Mouse (Mus musculus) liver, embryonic 15.5 days (tissue): ENCODE data around the gene Otulin. TPM values are rescaled to one million over a fixed set of nuclear protein-coding genes. Genes with fewer than 3 reads are reported as not detected.

Experiments
- ATAC-seq: fragments of 200-750 bp; cut with Nextera tagmentation; 2 replicates; pipeline ENCODE4 v1.8.0; 2017; ENCODE audit warnings: moderate number of reproducible peaks, mild to moderate bottlenecking, moderate library complexity; ENCODE audit not compliant: insufficient read depth
- H3K27ac ChIP-seq: fragments of 300-500 bp; sonication (generic); replicated peaks from 2 replicates; pipeline ENCODE4 v1.5.1; 2015; ENCODE audit warnings: mild to moderate bottlenecking, inconsistent platforms
- H3K27me3 ChIP-seq: fragments of 300-500 bp; sonication (generic); 2 replicates; pipeline ENCODE4 v1.6.1; 2015; ENCODE audit warnings: mild to moderate bottlenecking, inconsistent platforms
- H3K36me3 ChIP-seq: fragments of 300-500 bp; sonication (generic); replicated peaks from 2 replicates; pipeline ENCODE4 v1.6.1; 2015; ENCODE audit warnings: moderate library complexity, mild to moderate bottlenecking, inconsistent platforms
- H3K4me1 ChIP-seq: fragments of 300-500 bp; sonication (generic); replicated peaks from 2 replicates; pipeline ENCODE4 v1.6.1; 2015; ENCODE audit warnings: inconsistent platforms
- H3K4me2 ChIP-seq: fragments of 300-500 bp; sonication (generic); 2 replicates; pipeline ENCODE4 v1.6.1; 2015; ENCODE audit warnings: moderate library complexity, mild to moderate bottlenecking, inconsistent platforms
- H3K4me3 ChIP-seq: fragments of 300-500 bp; sonication (generic); replicated peaks from 2 replicates; pipeline ENCODE4 v1.5.1; 2015; ENCODE audit warnings: mild to moderate bottlenecking, inconsistent platforms
- H3K9ac ChIP-seq: fragments of 300-500 bp; sonication (generic); 2 replicates; pipeline ENCODE4 v1.6.1; 2015; ENCODE audit warnings: moderate library complexity, mild to moderate bottlenecking, inconsistent platforms
- H3K9me3 ChIP-seq: fragments of 300-500 bp; sonication (generic); replicated peaks from 2 replicates; pipeline ENCODE4 v1.6.1; 2016; ENCODE audit warnings: inconsistent platforms
- WGBS: fragments of 180-500 bp; shearing (Covaris S2); methylation state at CpG from one replicate; pipeline ENCODE4 v1.1.7; 2015; ENCODE audit warnings: mixed read lengths; ENCODE audit not compliant: insufficient replicate concordance; 5-methylcytosine and 5-hydroxymethylcytosine counted together
- polyA plus RNA-seq: library from polyadenylated mRNA; unstranded; fragments of >200 nt; fragmentation: Nextera tagmentation; extraction: Ambion mirVana; gene quantifications from 2 replicates; pipeline ENCODE4 v1.2.1, GENCODE M21; 2015

Gene Otulin
- polyA plus RNA-seq, 1 experiment from 2014 or later: 17.3 TPM

- ATAC-seq: no peak
- no peaks in the 10 kb centered on the region; the same call in 1 of the 2 replicates for H3K36me3 ChIP-seq
- H3K4me3 ChIP-seq: no peak overlapping the region
- 84% methylated on average over 10 of the region's 10 CpGs for WGBS
- H3K27ac ChIP-seq: no peak overlapping the region
- H3K4me2 ChIP-seq: no peak overlapping the region
- no peaks in the 10 kb centered on the region for H3K27me3 ChIP-seq
- H3K9me3 ChIP-seq: no peaks in the 10 kb centered on the region
- no peak overlapping the region for H3K9ac ChIP-seq
- no peaks in the 10 kb centered on the region; the same call in 1 of the 2 replicates for H3K4me1 ChIP-seq
These were observed 27.4 kb upstream of the Otulin start for GRCm38 (mm10) chr15:27657866-27658265.

- 66% methylated on average over 9 of the region's 9 CpGs for WGBS
- no peak overlapping the region for H3K4me3 ChIP-seq
- H3K9me3 ChIP-seq: no peaks in the 10 kb centered on the region
- H3K9ac ChIP-seq: no peak overlapping the region
- no peak overlapping the region for H3K4me2 ChIP-seq
- H3K36me3 ChIP-seq: no peaks in the 10 kb centered on the region; the same call in 1 of the 2 replicates
- H3K27me3 ChIP-seq: no peaks in the 10 kb centered on the region
- ATAC-seq: no peak
- no peak overlapping the region for H3K27ac ChIP-seq
- H3K4me1 ChIP-seq: no peaks in the 10 kb centered on the region; the same call in 1 of the 2 replicates
These were observed 26.1 kb upstream of the Otulin start for GRCm38 (mm10) chr15:27656626-27657025.

- H3K27ac ChIP-seq: no peak overlapping the region
- H3K4me1 ChIP-seq: no peaks in the 10 kb centered on the region; the same call in 1 of the 2 replicates
- no peaks in the 10 kb centered on the region for H3K27me3 ChIP-seq
- H3K4me3 ChIP-seq: no peak overlapping the region
- no peaks in the 10 kb centered on the region; the same call in 1 of the 2 replicates for H3K36me3 ChIP-seq
- H3K4me2 ChIP-seq: no peak overlapping the region
- H3K9ac ChIP-seq: no peak overlapping the region
- H3K9me3 ChIP-seq: no peaks in the 10 kb centered on the region
- no peak for ATAC-seq
- 33% methylated on average over 5 of the region's 5 CpGs for WGBS
These were observed 24.5 kb upstream of the Otulin start for GRCm38 (mm10) chr15:27655015-27655414.

- Histone ChIP-seq H3K36me3 (no peaks in the 10 kb centered on the region), H3K9ac (no peak overlapping the region), H3K4me1 (no peaks in the 10 kb centered on the region), H3K27me3 (no peaks in the 10 kb centered on the region), H3K4me3 (no peak overlapping the region), H3K9me3 (no peaks in the 10 kb centered on the region), H3K27ac (no peak overlapping the region), H3K4me2 (no peak overlapping the region)
- ATAC-seq: no peak
- WGBS: 35% methylated on average over 3 of the region's 3 CpGs
These were observed 17.2 kb upstream of the Otulin start for GRCm38 (mm10) chr15:27647686-27648085.

GRCm38 (mm10) chr15:27646665-27647064 lies 16.2 kb upstream of the Otulin start:
- H3K27ac ChIP-seq: no peak overlapping the region
- no peak overlapping the region for H3K4me2 ChIP-seq
- WGBS: 89% methylated on average over 8 of the region's 8 CpGs
- H3K4me3 ChIP-seq: no peak overlapping the region
- no peak overlapping the region for H3K9ac ChIP-seq
- H3K27me3 ChIP-seq: no peaks in the 10 kb centered on the region
- H3K4me1 ChIP-seq: no peaks in the 10 kb centered on the region
- no peaks in the 10 kb centered on the region for H3K36me3 ChIP-seq
- ATAC-seq: no peak
- no peaks in the 10 kb centered on the region for H3K9me3 ChIP-seq

- no peak overlapping the region for H3K4me3 ChIP-seq
- no peak for ATAC-seq
- H3K9ac ChIP-seq: no peak overlapping the region
- H3K36me3 ChIP-seq: no peaks in the 10 kb centered on the region
- no peaks in the 10 kb centered on the region; the same call in 1 of the 2 replicates for H3K27me3 ChIP-seq
- no peak overlapping the region for H3K4me2 ChIP-seq
- no peak overlapping the region for H3K27ac ChIP-seq
- WGBS: 57% methylated on average over 3 of the region's 3 CpGs
- no peaks in the 10 kb centered on the region for H3K4me1 ChIP-seq
- no peaks in the 10 kb centered on the region for H3K9me3 ChIP-seq
These were observed 14.8 kb upstream of the Otulin start for GRCm38 (mm10) chr15:27645250-27645649.

GRCm38 (mm10) chr15:27642895-27643294 lies 12.4 kb upstream of the Otulin start:
- Histone ChIP-seq H3K4me2 (no peak overlapping the region), H3K4me3 (no peak overlapping the region), H3K9ac (no peak overlapping the region), H3K36me3 (no peaks in the 10 kb centered on the region), H3K27me3 (no peaks in the 10 kb centered on the region; the same call in 1 of the 2 replicates), H3K9me3 (no peaks in the 10 kb centered on the region), H3K4me1 (no peaks in the 10 kb centered on the region), H3K27ac (no peak overlapping the region)
- no peak for ATAC-seq
- 57% methylated on average over 3 of the region's 3 CpGs for WGBS

GRCm38 (mm10) chr15:27641171-27641570 lies 10.7 kb upstream of the Otulin start:
- Histone ChIP-seq H3K36me3 (no peaks in the 10 kb centered on the region), H3K4me1 (no peaks in the 10 kb centered on the region), H3K4me3 (no peak overlapping the region), H3K27me3 (no peaks in the 10 kb centered on the region; the same call in 1 of the 2 replicates), H3K9me3 (no peaks in the 10 kb centered on the region), H3K27ac (no peak overlapping the region), H3K9ac (no peak overlapping the region), H3K4me2 (no peak overlapping the region)
- 43% methylated on average over 12 of the region's 12 CpGs for WGBS
- no peak for ATAC-seq

- Histone ChIP-seq H3K4me1 (peaks cover 16% of the 10 kb centered on the region), H3K36me3 (no peaks in the 10 kb centered on the region), H3K4me2 (no peak overlapping the region), H3K4me3 (no peak overlapping the region), H3K27ac (no peak overlapping the region), H3K9ac (no peak overlapping the region), H3K9me3 (no peaks in the 10 kb centered on the region), H3K27me3 (no peaks in the 10 kb centered on the region)
- no peak for ATAC-seq
- 56% methylated on average over 8 of the region's 8 CpGs for WGBS
These were observed 3.7 kb upstream of the Otulin start for GRCm38 (mm10) chr15:27633941-27634900.

- peak; percentile 69 for ATAC-seq
- Histone ChIP-seq H3K4me3 (peak overlapping the region; percentile 99), H3K36me3 (peaks cover 11% of the 10 kb centered on the region), H3K27me3 (no peaks in the 10 kb centered on the region), H3K9me3 (no peaks in the 10 kb centered on the region), H3K4me1 (peaks cover 57% of the 10 kb centered on the region), H3K9ac (peak overlapping the region; percentile 92), H3K4me2 (peak overlapping the region; percentile 95), H3K27ac (peak overlapping the region; percentile 64)
- WGBS: 1% methylated on average over 53 of the region's 53 CpGs
These were observed 493 bp downstream of the Otulin start for GRCm38 (mm10) chr15:27629800-27630600.

- WGBS: 62% methylated on average over 4 of the region's 4 CpGs
- H3K9ac ChIP-seq: 0 out of 2 replicates have a peak overlapping the region, but pooled peaks have one; percentile 2
These were observed 1.4 kb downstream of the Otulin start for GRCm38 (mm10) chr15:27629046-27629445.

More at GRCm38 (mm10) chr15:27629046-27629445, 1.4 kb downstream of the Otulin start:
- peak overlapping the region; percentile 99 for H3K4me3 ChIP-seq
- ATAC-seq: no peak
- peak overlapping the region; percentile 95 for H3K4me2 ChIP-seq
- no peak overlapping the region for H3K27ac ChIP-seq
- H3K4me1 ChIP-seq: peaks cover 67% of the 10 kb centered on the region
- peaks cover 17% of the 10 kb centered on the region for H3K36me3 ChIP-seq
- H3K27me3 ChIP-seq: no peaks in the 10 kb centered on the region
- no peaks in the 10 kb centered on the region for H3K9me3 ChIP-seq
